Mouse (Mus musculus) spleen, adult 2 months (tissue): Measurements from ENCODE around the gene Ppp1r14a. TPM values are rescaled to one million over a fixed set of nuclear protein-coding genes. Genes with fewer than 3 reads are reported as not detected.

ENCODE experiments used
- DNase-seq, 2 experiments: peaks; one replicate each; pipeline versions ENCODE4 v3.0.0 to v3.0.0-alpha.2; 2012 to 2021; ENCODE audit warnings: low spot score in 2 of 2, low read depth in 1 of 2
- H3K27ac ChIP-seq: fragments of 200-500 bp; 2 replicates; pipeline ENCODE4 v1.5.1; 2012; ENCODE audit warnings: low read length, inconsistent platforms; ENCODE audit not compliant: insufficient read depth
- H3K27me3 ChIP-seq: fragments of 200-500 bp; 2 replicates; pipeline ENCODE4 v1.6.1; 2012; ENCODE audit warnings: mild to moderate bottlenecking, moderate library complexity, low read length, inconsistent platforms; ENCODE audit not compliant: control insufficient read depth, insufficient read depth
- H3K36me3 ChIP-seq: fragments of 200-500 bp; 2 replicates; pipeline ENCODE4 v1.6.1; 2012; ENCODE audit warnings: mild to moderate bottlenecking, low read length, inconsistent platforms; ENCODE audit not compliant: control insufficient read depth, insufficient read depth
- H3K4me1 ChIP-seq: fragments of 200-500 bp; 2 replicates; pipeline ENCODE4 v1.6.1; 2011; ENCODE audit warnings: inconsistent platforms; ENCODE audit not compliant: control insufficient read depth, insufficient read depth, insufficient read length
- H3K4me3 ChIP-seq: fragments of 200-500 bp; 2 replicates; pipeline ENCODE4 v1.5.1; 2011; ENCODE audit warnings: mild to moderate bottlenecking, inconsistent platforms; ENCODE audit not compliant: insufficient read depth, insufficient read length; ENCODE audit errors: extremely low read depth
- CTCF ChIP-seq: fragments of 200-500 bp; IDR thresholded peaks from 2 replicates; pipeline ENCODE4 v1.5.1; 2011; ENCODE audit warnings: mild to moderate bottlenecking, inconsistent platforms; ENCODE audit not compliant: insufficient read depth, insufficient read length, insufficient replicate concordance; ENCODE audit errors: extremely low read depth
- POLR2A ChIP-seq: fragments of 200-500 bp; IDR thresholded peaks from 2 replicates; pipeline ENCODE4 v1.6.1; 2011; ENCODE audit warnings: low read depth, low read length, inconsistent platforms
- WGBS: fragments of 180-500 bp; shearing (Covaris S2); methylation state at CpG from one replicate; pipeline ENCODE4 v1.1.7; 2018; 5-methylcytosine and 5-hydroxymethylcytosine counted together
- polyA plus RNA-seq: library from polyadenylated mRNA; depleted of rRNA; stranded (reverse); fragments of >200 nt; gene quantifications from 2 replicates; pipeline ENCODE4 v1.2.3, GENCODE M21; 2012

Gene Ppp1r14a
- polyA plus RNA-seq, 1 experiment, result 27.3 TPM

DNA sequence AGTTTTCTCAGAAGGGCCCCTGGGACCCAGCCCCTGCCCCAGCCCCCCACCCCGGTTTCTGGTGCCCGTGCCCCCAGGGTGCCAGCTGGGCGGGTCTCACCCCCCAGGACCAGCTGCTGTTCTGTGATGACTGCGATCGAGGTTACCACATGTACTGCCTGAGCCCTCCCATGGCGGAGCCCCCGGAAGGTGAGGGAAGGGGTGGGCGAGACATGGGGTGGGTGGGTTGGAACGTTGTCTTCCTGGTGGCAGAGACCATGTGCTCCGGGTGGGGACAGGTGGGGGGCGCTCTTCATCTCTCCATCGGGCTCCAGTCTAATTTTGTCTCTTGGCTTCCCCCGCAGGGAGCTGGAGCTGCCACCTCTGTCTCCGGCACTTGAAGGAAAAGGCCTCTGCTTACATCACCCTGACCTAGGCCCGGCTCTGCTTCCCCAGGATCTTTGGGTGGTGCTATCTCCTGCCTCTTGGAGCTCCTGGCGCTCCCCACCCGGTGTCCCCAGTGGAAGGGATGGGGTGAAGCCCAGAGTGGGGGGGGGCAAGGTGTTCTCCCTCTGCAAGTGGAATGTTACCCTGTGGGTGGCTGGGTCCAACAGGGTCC lies 27.1 kb downstream of the Ppp1r14a start:
- no peak for DNase-seq
- Histone ChIP-seq H3K27me3 (no peaks in the 10 kb centered on the region), H3K4me3 (no peak overlapping the region), H3K36me3 (peaks cover under 1% of the 10 kb centered on the region; the same call in 1 of the 2 replicates), H3K4me1 (peaks cover 2% of the 10 kb centered on the region; the same call in 1 of the 2 replicates), H3K27ac (no peak overlapping the region)
- WGBS, result 78% methylated on average over 14 of the region's 17 CpGs
- TF ChIP-seq CTCF, result no peak
- TF ChIP-seq POLR2A, result no peak

DNA sequence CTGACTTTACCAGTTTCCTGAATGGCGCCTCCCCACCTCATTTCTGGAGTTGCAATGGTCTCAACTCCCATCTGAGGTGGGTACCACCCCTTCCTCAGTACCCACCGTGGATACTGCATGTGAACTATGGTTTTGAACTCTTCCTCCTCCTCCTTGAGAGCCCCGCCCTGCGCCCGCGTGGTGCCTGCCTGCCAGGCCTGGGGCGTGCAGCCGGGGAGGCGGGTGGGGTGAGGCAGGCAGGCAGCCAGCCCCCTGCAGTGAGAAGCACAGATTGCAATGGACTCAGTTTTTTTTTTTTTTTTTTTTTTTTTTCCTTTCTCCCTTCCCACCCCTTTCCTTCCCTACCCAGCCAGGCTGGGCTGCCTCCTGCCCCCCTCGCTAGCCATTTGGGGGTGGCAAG lies 27.9 kb downstream of the Ppp1r14a start:
- Histone ChIP-seq H3K4me1 (peaks cover 2% of the 10 kb centered on the region; the same call in 1 of the 2 replicates), H3K27me3 (no peaks in the 10 kb centered on the region), H3K36me3 (peaks cover 5% of the 10 kb centered on the region; the same call in 1 of the 2 replicates), H3K4me3 (no peak overlapping the region), H3K27ac (no peak overlapping the region)
- TF ChIP-seq CTCF (no peak), POLR2A (no peak)
- WGBS, result 16% methylated on average over 10 of the region's 10 CpGs
- DNase-seq, result no peak

DNA sequence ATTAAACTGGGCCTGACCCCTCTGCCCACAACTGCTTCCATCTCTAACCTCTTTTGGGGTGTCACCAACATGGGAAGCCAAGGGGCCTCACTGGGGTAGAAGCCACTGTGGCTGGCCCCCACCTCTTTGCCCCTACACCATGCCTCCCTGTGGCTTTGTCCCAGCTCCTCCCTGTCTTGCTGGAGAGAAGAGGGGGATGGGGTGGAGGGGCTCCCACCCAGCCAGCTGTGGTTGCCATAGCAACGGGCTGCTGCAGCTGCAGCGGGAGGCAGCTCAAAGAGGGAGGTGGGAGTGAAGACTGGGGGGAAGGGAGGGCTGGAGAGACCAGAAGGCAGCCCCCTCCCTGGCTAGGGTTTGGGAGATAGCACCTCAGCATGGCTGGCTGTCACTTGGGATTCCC lies 28.4 kb downstream of the Ppp1r14a start:
- 2% methylated on average over 2 of the region's 2 CpGs for WGBS

DNA sequence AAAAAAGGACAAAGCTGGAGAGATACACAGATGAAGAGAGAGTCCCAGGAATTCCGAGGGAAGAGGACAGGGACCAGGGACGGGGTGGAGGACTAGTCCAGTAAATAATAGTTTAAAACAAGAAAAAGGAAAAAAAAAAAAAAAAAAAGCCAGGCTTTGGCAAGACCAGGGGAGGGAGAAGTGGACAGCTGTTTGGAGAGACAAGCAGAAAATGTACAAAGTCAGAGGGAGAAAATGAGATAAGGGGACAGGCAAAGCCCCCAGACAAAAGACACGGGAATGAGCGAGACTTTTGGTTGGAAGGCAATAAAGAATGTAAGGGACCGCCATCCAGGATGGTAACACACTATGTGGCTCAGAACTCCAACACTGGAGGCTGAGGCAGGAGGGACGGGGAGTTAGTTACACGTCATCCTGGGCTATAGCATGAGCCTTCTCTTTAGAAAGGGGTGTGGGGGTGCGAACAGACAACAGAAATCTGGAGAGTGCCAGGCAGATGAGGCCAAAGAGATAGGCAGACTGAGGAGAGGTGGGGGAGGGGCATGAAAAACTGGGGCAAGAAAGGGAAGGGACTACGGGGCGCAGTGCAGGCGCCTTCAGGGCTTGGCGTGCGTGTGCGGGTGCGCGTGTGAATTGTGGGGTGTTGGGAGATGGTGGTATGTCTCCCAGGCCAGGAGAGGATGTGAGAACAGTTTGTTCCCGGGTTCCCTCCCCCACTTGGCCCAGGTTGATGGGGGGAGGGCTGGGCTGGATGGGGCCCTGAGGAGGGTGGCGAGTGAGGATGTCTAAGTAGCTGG lies 29.2 kb downstream of the Ppp1r14a start:
- no peak overlapping the region for H3K4me3 ChIP-seq

More for the DNA sequence above, 28.4 kb downstream of the Ppp1r14a start:
- H3K27ac ChIP-seq, result no peak overlapping the region
- no peak for TF ChIP-seq POLR2A
- TF ChIP-seq CTCF, result no peak
- peaks cover 5% of the 10 kb centered on the region; the same call in 1 of the 2 replicates for H3K36me3 ChIP-seq
- H3K4me3 ChIP-seq, result no peak overlapping the region
- H3K27me3 ChIP-seq, result no peaks in the 10 kb centered on the region
- peaks cover 2% of the 10 kb centered on the region; the same call in 1 of the 2 replicates for H3K4me1 ChIP-seq
- DNase-seq, result no peak

DNA sequence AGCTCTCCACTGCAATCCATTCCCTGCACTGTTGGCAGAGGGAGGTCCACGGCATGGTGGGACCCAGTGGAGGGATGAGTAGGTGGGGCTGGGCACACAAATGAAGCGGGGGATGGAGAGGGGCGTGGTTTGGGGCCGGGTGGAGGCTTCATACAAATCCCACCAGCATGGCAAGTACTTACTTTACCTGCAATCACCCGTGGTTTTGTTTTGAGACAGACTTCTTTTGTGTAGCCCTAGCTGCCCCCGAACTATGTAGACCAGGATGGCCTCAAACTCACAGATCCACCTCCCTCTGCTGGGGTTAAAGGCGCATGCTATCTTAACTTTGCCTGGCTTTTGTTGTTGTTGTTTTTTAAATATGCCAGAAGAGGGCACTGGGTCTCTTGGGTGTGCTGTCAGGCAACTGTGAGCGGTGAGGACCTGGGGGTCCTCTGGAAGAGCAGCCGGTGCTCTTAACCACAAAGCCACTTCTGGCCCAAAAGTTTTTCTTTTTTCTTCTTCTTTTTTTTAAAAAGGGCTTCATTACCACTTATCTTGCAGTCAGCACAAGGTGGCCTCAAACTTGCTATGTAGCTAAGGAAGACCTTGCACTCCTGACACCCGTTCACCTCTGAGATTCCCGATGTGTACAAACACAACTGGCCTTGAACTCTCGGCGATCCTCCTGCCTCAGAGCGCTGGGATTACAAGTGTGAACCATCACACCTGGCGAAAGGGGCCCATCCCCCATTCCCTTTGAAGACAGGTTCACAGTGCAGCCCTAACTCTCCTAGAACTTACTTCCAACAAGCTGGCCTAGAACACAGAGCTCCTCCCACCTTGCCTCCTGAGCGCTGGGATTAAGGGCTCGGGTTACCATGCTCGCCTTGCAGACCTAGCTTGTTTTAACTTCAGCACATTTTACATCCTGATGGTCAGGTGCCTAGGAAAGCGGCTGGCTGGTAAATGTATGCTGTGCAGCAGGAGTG lies 30.5 kb downstream of the Ppp1r14a start:
- peaks cover 9% of the 10 kb centered on the region; the same call in 1 of the 2 replicates for H3K36me3 ChIP-seq
- no peak overlapping the region for H3K4me3 ChIP-seq
- no peak overlapping the region for H3K27ac ChIP-seq
- peaks cover 2% of the 10 kb centered on the region; the same call in 1 of the 2 replicates for H3K4me1 ChIP-seq
- H3K27me3 ChIP-seq, result no peaks in the 10 kb centered on the region
- no peak for TF ChIP-seq POLR2A
- no peak for TF ChIP-seq CTCF
- 30% methylated on average over 19 of the region's 19 CpGs for WGBS
- no peak for DNase-seq

More for the DNA sequence above, 29.2 kb downstream of the Ppp1r14a start:
- Histone ChIP-seq H3K4me1 (peaks cover 2% of the 10 kb centered on the region; the same call in 1 of the 2 replicates), H3K36me3 (peaks cover 5% of the 10 kb centered on the region; the same call in 1 of the 2 replicates), H3K27me3 (no peaks in the 10 kb centered on the region), H3K27ac (no peak overlapping the region)
- DNase-seq, result no peak
- no peak for TF ChIP-seq POLR2A
- TF ChIP-seq CTCF, result no peak
- 14% methylated on average over 18 of the region's 18 CpGs for WGBS

DNA sequence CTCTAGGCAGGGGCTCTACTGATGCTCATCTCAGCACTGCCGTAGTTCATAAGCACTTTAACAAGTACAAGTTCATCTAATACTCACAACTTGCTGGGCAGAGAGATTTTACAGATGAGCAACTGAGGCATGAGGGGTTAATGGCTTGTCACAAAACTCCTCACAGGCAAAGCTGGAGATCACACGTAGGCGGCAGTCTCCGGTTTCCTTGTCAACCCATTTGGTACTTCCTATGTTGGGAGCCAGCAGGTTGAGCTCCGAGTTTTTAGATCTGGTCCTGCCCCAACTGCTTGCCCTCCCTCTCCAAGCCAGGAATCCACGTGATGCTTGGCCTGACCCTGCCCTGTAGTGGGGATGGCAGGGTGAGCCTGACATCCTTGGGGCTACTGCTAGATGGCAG lies 38.0 kb downstream of the Ppp1r14a start:
- no peaks in the 10 kb centered on the region for H3K27me3 ChIP-seq
- no peaks in the 10 kb centered on the region for H3K4me1 ChIP-seq
- WGBS, result 92% methylated on average over 6 of the region's 6 CpGs
- H3K27ac ChIP-seq, result no peak overlapping the region
- peaks cover 23% of the 10 kb centered on the region for H3K36me3 ChIP-seq
- no peak overlapping the region for H3K4me3 ChIP-seq
- no peak for TF ChIP-seq CTCF
- no peak for TF ChIP-seq POLR2A
- no peak for DNase-seq
